Mouse (Mus musculus) adipose tissue, adult 10 weeks (tissue): ENCODE results near the gene Rbbp6. TPM values are rescaled to one million over a fixed set of nuclear protein-coding genes. Genes with fewer than 3 reads are reported as not detected.

Source experiments
- polyA plus RNA-seq: library from polyadenylated mRNA; stranded (reverse); fragments of 350-450 nt; fragmentation: Illumina TruSeq; extraction: RNeasy Lipid Tissue Mini Kit (QIAGEN cat#74804); gene quantifications from one replicate; pipeline ENCODE4 v1.2.3, GENCODE M21; 2014; ENCODE audit warnings: low read depth, low replicate concordance

Rbbp6 gene
- polyA plus RNA-seq = 46.5 TPM

GRCm38 (mm10) chr7:122965386-122965785 lies at the start of gene Rbbp6:
Rbbp6 (plus strand) TSS chr7:122965686.

Other genes starting within 250 kb of the Rbbp6 start
- gene Tnrc6a, start 158.2 kb downstream of the Rbbp6 start, polyA plus RNA-seq = 37.0 TPM
- gene Slc5a11, start 249.1 kb downstream of the Rbbp6 start, polyA plus RNA-seq = not detected